Mouse (Mus musculus): ENCODE results near the gene Serac1.
A peak's percentile ranks its signal among the peaks of the same experiment; 100 is the strongest.
"Not testable (repeated sequence)": the region's sequence is repeated elsewhere in the genome, so short reads cannot be mapped to it uniquely, and the experiment has no call there.

Serac1 gene

DNA sequence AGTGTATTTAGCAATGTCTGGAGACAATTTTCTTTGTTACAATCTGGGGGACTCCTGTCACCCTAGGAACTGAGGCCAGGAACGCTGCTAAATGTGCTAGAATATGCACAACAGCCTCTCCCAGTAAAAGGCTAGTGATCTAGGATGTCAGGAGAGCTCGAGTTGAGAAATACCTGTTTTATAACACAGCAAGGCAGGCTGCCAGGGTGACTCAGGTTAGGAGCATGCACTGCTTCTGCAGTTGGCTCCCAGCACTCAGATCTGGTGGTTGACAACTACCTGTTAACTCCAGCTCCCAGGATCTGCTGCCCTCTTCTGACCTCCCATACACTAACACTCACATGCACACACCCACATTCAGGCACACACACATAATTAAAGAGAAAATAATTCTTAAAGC is 13.5 kb downstream of the Serac1 start:
- no peak for DNase-seq (ENCODE audit: low read depth, low spot score)

GRCm38 (mm10) chr17:6063532-6063931 is 16.0 kb downstream of the Serac1 start:
- no peak for DNase-seq (ENCODE audit: low read depth, low spot score)

- DNase-seq (ENCODE audit: low read depth, low spot score), result no peak
Measured at GRCm38 (mm10) chr17:6062793-6063192, 16.7 kb downstream of the Serac1 start.

GRCm38 (mm10) chr17:6054934-6055355 is 24.6 kb downstream of the Serac1 start:
- peak; percentile 47 for DNase-seq (ENCODE audit: low read depth, low spot score)

GRCm38 (mm10) chr17:6052801-6053200 is 26.7 kb downstream of the Serac1 start:
- DNase-seq (ENCODE audit: low read depth, low spot score), result no peak

DNA sequence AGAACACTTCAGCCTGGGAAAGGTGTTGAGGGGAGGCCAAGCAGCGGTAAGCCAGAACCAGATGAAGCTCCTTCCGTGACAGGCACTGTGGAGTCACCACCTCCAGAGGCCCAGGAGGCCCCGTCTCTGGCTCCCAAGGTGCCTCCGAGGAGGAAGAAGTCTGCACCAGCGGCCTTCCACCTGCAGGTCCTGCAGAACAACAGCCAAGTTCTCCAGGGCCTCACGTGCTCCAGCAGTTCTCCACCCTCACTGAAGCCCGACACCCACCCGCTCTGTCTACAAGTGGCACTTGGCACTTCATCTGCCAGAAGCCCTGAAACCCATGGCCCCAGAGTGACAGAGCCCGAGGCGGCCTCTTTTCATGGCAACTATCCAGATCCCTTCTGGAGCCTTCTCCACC is 42.0 kb downstream of the Serac1 start:
- no peak for DNase-seq (ENCODE audit: low read depth, low spot score)

DNA sequence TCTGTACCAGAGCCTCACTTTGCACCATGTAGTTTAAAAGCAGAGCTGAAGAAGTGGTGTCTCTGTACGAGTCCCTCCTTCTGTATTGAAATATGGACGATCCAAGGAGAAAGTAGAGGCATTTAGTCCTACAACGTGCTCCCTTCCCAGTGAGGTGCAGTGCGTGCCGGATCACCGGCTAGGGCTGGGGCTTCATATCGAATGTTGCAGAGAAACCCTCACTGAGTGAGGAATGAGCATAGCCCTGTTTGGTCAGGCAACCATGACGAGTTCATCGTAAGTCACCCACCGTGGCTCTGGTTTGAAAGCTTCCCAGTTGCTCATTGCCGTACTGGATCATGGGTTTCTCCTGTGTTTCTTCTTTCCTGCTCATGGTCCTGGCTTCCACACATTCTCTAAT is 42.7 kb downstream of the Serac1 start:
- no peak for DNase-seq (ENCODE audit: low read depth, low spot score)

DNA sequence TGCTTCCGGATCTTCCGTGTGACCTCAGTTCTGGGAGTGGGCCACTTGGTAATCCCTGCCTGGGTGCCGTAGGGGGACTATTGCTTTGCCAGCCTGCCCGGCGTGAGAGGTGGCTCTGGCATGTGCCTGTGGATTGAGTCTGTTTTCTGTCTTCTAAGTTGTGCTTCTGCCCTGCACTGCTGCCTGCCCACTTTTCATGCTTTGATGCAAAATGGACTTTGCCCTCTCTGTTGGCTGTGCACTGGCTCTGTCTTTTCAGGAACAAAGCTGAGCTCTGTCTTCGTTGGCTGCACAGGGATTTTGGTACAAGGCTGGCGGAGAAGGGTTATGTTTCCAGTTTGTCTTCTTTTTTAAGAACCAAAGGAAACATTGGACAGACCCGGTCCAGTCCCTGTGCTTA is 43.1 kb downstream of the Serac1 start:
- DNase-seq (ENCODE audit: low read depth, low spot score), result no peak

GRCm38 (mm10) chr17:6035661-6036060 is 43.9 kb downstream of the Serac1 start:
- DNase-seq (ENCODE audit: low read depth, low spot score), result no peak

- no peak for DNase-seq (ENCODE audit: low read depth, low spot score)
Measured at GRCm38 (mm10) chr17:6025831-6026230, 53.7 kb downstream of the Serac1 start.

DNA sequence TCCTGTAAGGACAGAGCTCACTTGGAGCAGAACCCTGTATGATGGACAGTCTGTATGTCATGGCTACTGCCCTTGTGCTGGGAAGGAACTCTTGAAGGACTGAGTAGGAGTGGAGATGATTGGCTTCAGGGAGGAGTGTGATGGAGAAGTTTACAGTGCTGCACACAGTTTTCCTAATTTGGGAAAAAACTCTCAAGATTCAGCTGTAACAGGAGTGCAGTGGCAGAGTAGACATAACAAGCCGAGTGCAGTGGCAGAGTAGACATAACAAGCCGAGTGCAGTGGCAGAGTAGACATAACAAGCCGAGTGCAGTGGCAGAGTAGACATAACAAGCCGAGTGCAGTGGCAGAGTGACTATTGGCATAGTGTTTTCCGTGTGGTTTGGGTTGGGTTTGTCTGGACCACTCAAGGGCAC is 58.2 kb downstream of the Serac1 start:
- not testable (repeated sequence) for DNase-seq (ENCODE audit: low read depth, low spot score)

- DNase-seq (ENCODE audit: low read depth, low spot score), result no peak
Measured at GRCm38 (mm10) chr17:6020636-6021035, 58.9 kb downstream of the Serac1 start.

GRCm38 (mm10) chr17:6019776-6020175 is 59.8 kb downstream of the Serac1 start:
- no peak for DNase-seq (ENCODE audit: low read depth, low spot score)

DNA sequence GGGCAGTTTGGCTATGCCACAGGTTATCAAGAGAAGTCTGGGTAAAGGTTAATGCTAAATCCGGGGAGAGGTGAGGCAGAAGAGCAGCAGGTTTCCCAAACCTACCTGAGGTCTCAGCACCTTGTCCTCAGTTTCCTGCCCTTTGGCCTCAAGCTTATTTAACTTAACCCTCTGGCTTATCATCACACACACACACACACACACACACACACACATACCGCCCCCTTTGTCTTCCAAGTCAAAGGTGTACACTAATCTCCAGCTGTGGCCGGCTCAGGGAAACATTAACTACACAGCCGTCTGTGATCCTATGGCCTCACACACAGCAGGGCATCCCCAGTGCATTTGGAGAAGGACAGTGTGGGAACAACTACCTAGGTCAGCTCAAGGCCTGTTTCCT is 61.2 kb downstream of the Serac1 start:
- DNase-seq (ENCODE audit: low read depth, low spot score), result no peak

DNA sequence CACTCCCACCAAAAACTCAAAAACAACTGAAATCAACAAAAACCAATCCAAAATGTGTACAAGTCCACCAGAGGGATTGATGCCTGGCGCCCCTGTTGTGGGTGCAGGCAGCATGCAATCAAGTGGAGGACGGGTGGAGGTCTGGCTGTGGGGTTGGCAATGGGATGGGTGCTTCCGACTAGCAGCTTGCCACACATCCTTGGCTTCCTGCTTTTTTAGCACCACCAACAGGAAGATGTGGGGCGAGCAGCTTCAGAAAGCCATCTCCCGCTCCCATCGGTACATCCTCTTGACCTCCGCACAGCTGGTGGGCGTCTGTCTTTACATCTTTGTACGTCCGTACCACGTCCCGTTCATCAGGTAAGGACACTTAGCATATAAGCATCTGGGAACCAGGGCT is 62.3 kb downstream of the Serac1 start:
- DNase-seq (ENCODE audit: low read depth, low spot score), result no peak

DNA sequence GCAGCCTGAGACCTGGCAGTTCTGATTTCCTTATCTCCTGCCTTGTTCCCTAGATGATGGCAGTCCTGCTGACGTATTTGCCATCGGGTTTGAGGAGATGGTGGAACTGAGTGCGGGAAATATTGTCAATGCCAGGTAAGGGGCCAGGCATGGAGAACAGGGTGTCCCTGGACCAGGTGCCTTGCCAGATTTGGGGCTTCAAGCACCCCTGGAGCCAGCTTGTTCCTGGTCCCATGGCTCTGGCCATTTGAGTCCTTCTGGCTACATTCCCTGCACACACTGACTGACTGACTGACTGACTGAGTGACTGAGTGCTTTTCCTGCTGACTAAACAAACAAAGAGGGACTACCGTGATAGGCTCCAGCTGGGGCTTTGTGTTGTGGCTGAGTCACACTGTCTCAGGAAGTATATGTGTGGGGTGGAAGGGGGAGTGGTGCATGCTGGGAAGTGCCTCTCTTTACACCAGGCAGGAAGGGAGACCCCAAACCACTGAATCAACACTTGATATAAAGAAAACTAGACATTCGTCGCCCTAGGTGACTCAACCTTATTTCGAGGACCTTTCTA is 63.2 kb downstream of the Serac1 start:
- no peak for DNase-seq (ENCODE audit: low read depth, low spot score)

DNA sequence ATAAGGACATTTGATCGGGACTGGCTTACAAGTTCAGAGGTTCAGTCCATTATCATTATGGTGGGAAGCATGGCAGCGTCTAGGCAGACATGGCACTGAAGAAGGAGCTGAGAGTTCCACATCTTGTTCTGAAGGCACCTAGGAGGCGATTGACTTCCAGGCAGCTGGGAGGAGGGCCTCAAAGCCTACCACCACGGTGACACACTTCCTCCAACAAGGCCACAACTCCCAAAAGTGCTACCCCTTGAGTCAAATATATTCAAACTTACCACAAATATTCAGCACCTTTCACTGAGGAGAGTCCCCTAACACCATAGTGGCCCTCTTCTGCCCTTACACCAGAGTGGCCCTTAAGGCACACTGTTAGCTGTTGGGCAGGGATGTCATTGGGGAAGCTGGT is 64.6 kb downstream of the Serac1 start:
- no peak for DNase-seq (ENCODE audit: low read depth, low spot score)

GRCm38 (mm10) chr17:6013079-6013478 is 66.5 kb downstream of the Serac1 start:
- no peak for DNase-seq (ENCODE audit: low read depth, low spot score)

GRCm38 (mm10) chr17:6009606-6010005 is 69.9 kb downstream of the Serac1 start:
- DNase-seq (ENCODE audit: low read depth, low spot score), result no peak

DNA sequence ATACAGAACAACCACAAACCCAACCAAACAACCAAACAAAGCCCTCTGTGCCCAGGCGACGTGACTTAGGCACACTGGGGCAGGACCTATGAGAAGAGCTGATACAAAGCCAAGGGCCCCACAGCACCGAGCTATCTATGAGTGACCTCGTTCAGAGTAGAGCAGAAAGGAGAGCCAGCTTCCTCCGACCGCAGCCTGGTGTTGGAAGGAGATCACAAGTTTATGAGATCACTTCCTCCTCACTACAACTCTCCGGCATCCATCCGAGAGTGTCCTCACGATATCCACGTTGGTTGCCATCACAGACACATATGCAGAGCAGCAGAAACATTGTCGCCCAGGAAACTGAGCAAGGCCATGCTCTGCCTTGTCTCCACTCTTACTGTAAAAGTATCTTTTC is 71.0 kb downstream of the Serac1 start:
- DNase-seq (ENCODE audit: low read depth, low spot score), result no peak

GRCm38 (mm10) chr17:6007902-6008301 is 71.6 kb downstream of the Serac1 start:
- DNase-seq (ENCODE audit: low read depth, low spot score), result no peak

GRCm38 (mm10) chr17:6007101-6007780 is 72.3 kb downstream of the Serac1 start:
- DNase-seq (ENCODE audit: low read depth, low spot score), result no peak

DNA sequence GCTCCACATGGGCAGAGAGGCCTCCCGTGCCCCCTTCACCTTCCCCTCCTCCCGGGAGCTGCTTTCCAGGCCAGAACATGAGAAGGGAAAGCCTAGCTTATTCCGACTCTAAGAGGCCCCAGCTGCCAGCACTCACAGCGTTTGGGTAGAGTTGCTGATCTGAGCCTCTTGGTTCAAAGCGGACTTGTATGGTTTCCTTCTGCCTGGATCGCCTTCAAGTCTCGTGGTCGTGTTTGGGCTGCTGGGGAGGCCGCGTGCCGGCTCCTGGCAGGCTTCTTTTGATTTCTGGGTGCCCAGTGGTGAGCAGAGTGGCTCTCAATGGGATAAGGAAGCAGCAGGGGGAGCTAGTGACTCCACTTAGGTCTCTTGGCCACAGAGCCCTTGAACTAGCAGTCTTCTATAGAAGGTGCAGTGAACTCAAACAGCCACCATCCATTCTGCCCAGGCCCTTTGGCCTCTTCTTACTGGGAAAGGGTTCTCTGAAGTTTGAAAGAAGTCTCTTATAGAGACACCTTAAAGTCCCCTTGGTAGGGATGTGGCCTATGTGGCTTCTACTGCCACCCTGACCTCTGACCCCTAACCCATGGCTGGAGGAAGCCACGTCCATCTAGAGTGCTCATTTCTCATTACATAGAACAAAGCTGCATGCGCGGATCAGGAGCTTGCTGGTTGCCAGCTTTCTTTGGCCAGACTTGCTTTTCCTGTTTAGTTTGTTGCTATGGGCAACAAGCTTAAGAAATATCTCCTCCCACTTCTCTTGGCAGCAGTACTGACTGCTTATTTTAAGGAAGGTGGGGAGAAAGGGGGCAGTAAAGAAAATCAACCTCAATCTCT is 73.7 kb downstream of the Serac1 start:
- DNase-seq (ENCODE audit: low read depth, low spot score), result no peak
